Mouse (Mus musculus): ENCODE results near the gene Pcbp1.
"Not testable (repeated sequence)": the region's sequence is repeated elsewhere in the genome, so short reads cannot be mapped to it uniquely, and the experiment has no call there.

The Pcbp1 gene

GRCm38 (mm10) chr6:86526032-86526960 lies at the start of gene Pcbp1:
Pcbp1 (minus strand) TSS chr6:86526321.
- peak; percentile 97 for DNase-seq

GRCm38 (mm10) chr6:86574495-86574894 lies 48.4 kb upstream of the Pcbp1 start:
- no peak for DNase-seq

- DNase-seq = no peak
Measured at GRCm38 (mm10) chr6:86570830-86571229, 44.7 kb upstream of the Pcbp1 start.

GRCm38 (mm10) chr6:86569461-86569820 lies 43.3 kb upstream of the Pcbp1 start:
- peak; percentile 33 for DNase-seq

- DNase-seq = no peak
Measured at GRCm38 (mm10) chr6:86568816-86569460, 42.8 kb upstream of the Pcbp1 start.

GRCm38 (mm10) chr6:86565782-86566181 lies 39.7 kb upstream of the Pcbp1 start:
- DNase-seq = no peak

- not testable (repeated sequence) for DNase-seq
Measured at GRCm38 (mm10) chr6:86557182-86557581, 31.1 kb upstream of the Pcbp1 start.

GRCm38 (mm10) chr6:86556345-86557058 lies 30.4 kb upstream of the Pcbp1 start:
- no peak for DNase-seq

GRCm38 (mm10) chr6:86550587-86550986 lies 24.5 kb upstream of the Pcbp1 start:
- DNase-seq = no peak

GRCm38 (mm10) chr6:86547880-86548367 lies 21.8 kb upstream of the Pcbp1 start:
- DNase-seq = no peak

- DNase-seq = no peak
Measured at GRCm38 (mm10) chr6:86547228-86547755, 21.2 kb upstream of the Pcbp1 start.

GRCm38 (mm10) chr6:86545236-86545635 lies 19.1 kb upstream of the Pcbp1 start:
- DNase-seq = peak; percentile 66

GRCm38 (mm10) chr6:86543869-86544268 lies 17.7 kb upstream of the Pcbp1 start:
- no peak for DNase-seq

GRCm38 (mm10) chr6:86543060-86543459 lies 16.9 kb upstream of the Pcbp1 start:
- DNase-seq = no peak

GRCm38 (mm10) chr6:86541650-86542049 lies 15.5 kb upstream of the Pcbp1 start:
- DNase-seq = peak; percentile 20

GRCm38 (mm10) chr6:86528451-86528785 lies 2.3 kb upstream of the Pcbp1 start:
- DNase-seq = no peak

GRCm38 (mm10) chr6:86527766-86528450 lies 1.8 kb upstream of the Pcbp1 start:
- DNase-seq = no peak

GRCm38 (mm10) chr6:86526961-86527740 lies 1.0 kb upstream of the Pcbp1 start:
- no peak for DNase-seq

- DNase-seq = peak; percentile 80
Measured at GRCm38 (mm10) chr6:86525646-86526031, 482 bp downstream of the Pcbp1 start.

- DNase-seq = peak; percentile 43
Measured at GRCm38 (mm10) chr6:86524879-86525645, 1.1 kb downstream of the Pcbp1 start.

Measured in retina, postnatal 1 day (tissue).